Mouse (Mus musculus): Measurements from ENCODE around the gene Frem1.

GRCm38 (mm10) chr4:83050151-83050796 is 1.9 kb downstream of the Frem1 start:
- TF ChIP-seq POLR2A (IDR thresholded peaks at IDR 0.05; ENCODE audit: borderline replicate concordance, extremely low read depth, insufficient read depth, insufficient read length, poor library complexity, severe bottlenecking) (no peak), CTCF (IDR thresholded peaks at IDR 0.05; ENCODE audit: borderline replicate concordance, extremely low read depth, insufficient read depth, insufficient read length) (no peak)

Data from brain, embryonic 14.5 days (tissue).